Mouse (Mus musculus) left cerebral cortex, postnatal 36 days (tissue): ENCODE results near the gene Slc22a16. TPM values are rescaled to one million over a fixed set of nuclear protein-coding genes. Genes with fewer than 3 reads are reported as not detected.

Experiments used
- DNase-seq, 2 experiments: peaks; one replicate each; pipeline ENCODE4 v3.0.0; 2021 to 2022; ENCODE audit warnings: low spot score in 2 of 2, mixed read lengths in 1 of 2
- intact Hi-C: fragments of 180-260 bp; cut with DNase I; formaldehyde crosslinking; loops from one replicate; pipeline ENCODE4 v1.15.1; 2025
- total RNA-seq, 2 experiments: library from RNA; stranded (reverse); gene quantifications; 2 replicates each; pipeline ENCODE4 v1.2.3; 2021

The Slc22a16 gene
- total RNA-seq, 2 experiments from 2014 or later: not detected

- DNase-seq: peak; percentile 44 to 58
- intact Hi-C loops: no loop called here
These were observed 22.1 kb downstream of the Slc22a16 start for GRCm38 (mm10) chr10:40592186-40592585.

- peak; percentile 15 to 22 for DNase-seq
- intact Hi-C loops: no loop called here
These were observed 27.0 kb downstream of the Slc22a16 start for GRCm38 (mm10) chr10:40597177-40597576.

DNA sequence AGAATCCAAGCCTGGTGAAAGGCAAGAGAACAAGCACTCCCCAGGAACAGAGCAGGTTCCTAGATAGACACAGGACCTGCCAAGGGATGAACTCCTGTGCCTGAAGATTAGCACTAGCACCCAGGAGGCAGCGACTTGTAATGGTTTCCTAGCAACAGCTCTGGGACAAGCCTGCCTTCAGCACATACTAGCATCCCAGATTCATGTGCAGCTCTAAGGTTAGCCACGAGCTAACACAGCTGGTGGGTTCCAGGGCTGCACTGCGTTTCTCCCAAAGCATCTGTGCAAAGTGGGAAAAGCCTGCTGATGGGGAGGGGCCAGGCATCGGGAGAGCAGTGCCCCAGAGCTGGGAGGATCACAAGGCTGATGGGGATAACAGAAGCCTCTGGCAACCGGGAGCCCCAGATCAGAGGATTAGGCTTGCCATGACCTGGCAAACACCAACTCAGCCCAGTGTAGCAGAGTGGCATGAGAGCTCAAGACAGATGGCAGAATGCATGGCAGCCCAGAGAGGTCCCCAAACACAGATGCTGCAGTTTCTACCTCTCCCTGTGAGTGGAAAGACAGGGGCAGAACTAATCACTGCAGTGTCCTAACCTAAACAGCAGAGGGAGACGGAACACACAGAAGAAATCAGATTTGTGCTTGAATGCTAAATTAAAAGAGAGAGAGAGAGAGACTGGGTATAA lies 34.7 kb downstream of the Slc22a16 start:
- intact Hi-C loops: no loop called here
- DNase-seq: peak in 1 of 2 experiments; percentile 23

DNA sequence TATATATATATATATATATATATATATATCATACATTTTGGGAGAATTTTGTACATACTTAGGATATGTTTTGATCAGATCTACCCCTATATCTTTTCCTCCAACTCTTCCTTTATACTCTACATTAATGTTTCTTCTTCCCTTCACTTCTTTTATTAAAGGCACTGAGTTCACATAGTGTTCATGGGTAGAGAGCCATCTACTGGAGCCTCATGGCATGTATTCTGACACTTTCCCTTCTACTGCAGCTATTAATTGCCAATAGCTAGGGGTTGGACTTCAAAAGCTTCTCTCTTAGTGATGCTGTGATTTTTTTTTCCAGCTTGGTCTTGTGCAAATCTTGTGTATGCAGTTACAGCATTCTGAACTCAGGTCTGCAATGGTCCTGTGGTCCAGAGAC lies 47.8 kb downstream of the Slc22a16 start:
- no peak for DNase-seq
- intact Hi-C loops: no loop called here

DNA sequence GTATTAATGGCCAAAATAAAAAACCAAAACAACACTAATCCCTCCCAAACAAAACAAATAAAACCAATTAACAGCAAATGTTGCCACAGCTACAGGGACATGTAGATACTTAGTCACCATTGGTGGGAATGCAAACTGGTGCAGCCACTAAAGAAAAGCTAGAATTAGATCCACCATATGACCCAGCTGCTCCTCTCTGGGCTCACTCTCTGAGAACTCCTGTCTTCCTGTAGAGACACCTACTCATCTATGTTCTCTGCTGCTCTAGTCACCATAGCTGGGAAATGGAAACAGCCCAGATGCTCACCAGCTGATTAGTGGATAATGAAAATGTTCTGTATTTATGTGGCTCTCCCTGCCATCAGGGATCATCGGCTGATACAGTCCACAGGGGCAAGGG lies 49.6 kb downstream of the Slc22a16 start:
- intact Hi-C loops: no loop called here
- DNase-seq: no peak

GRCm38 (mm10) chr10:40629140-40629539 lies 59.0 kb downstream of the Slc22a16 start:
- intact Hi-C loops: no loop called here
- no peak for DNase-seq

GRCm38 (mm10) chr10:40629656-40630311 lies 59.6 kb downstream of the Slc22a16 start, which contains the start of gene Ddo:
TSS of gene Ddo (plus strand) at chr10:40630011.
- DNase-seq: no peak
- intact Hi-C loops: no loop called here

- intact Hi-C loops: no loop called here
These were observed 60.3 kb downstream of the Slc22a16 start for GRCm38 (mm10) chr10:40630457-40630856.

GRCm38 (mm10) chr10:40630961-40631360 lies 60.8 kb downstream of the Slc22a16 start:
- no peak for DNase-seq
- intact Hi-C loops: no loop called here

More at GRCm38 (mm10) chr10:40630457-40630856, 60.3 kb downstream of the Slc22a16 start:
- DNase-seq: no peak

GRCm38 (mm10) chr10:40632087-40632486 lies 62.0 kb downstream of the Slc22a16 start:
- intact Hi-C loops: no loop called here
- DNase-seq: no peak

DNA sequence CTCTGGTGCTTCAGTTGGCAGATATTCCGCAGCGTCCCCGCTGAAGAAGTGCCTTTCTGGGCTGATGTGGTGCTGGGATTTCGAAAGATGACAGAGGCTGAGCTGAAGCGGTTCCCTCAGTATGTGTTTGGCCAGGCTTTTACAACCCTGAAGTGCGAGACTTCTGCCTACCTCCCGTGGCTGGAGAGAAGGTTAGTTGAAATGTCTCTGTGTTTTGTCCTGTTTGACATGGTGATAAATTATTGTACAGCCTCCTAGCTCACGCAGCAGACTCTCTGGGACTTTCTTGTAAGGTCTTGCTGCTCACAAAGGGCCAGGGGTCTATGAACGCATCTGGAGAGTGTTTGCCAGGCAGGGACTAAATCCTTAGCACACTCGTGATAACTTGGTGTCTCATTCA lies 67.2 kb downstream of the Slc22a16 start:
- intact Hi-C loops: no loop called here

DNA sequence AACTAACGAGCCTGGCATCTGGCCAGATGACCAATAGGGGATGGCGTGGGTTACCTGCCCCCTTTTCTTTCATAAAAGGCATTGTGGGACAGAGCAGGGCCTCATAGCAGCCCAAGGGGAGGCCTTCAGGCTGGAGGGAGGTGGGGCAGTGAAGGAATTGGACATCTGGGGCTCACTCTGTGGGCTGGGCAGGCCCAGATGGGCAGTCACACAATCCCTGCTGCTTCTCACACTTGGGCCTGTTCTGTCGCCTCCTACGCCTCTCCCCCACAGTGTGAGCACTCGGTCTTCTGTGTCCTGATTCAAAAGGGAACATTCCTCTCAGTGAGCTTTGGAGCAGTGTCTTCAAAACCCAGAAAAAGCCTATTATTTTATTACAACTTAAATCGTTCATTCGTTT lies 68.1 kb downstream of the Slc22a16 start:
- DNase-seq: peak; percentile 84 to 88
- intact Hi-C loops: loop anchor here (2.0 kb wide), 1 partner anchor 51 kb away; no protein-coding TSS in a partner anchor

More for the DNA sequence above, 67.2 kb downstream of the Slc22a16 start:
- no peak for DNase-seq

GRCm38 (mm10) chr10:40638823-40639819 lies 69.0 kb downstream of the Slc22a16 start:
- peak in 1 of 2 experiments; percentile 68 for DNase-seq
- intact Hi-C loops: loop anchor here (2.0 kb wide), 1 partner anchor 50 kb away; no protein-coding TSS in a partner anchor

GRCm38 (mm10) chr10:40640406-40640805 lies 70.3 kb downstream of the Slc22a16 start:
- intact Hi-C loops: no loop called here
- no peak for DNase-seq

- DNase-seq: no peak
- intact Hi-C loops: no loop called here
These were observed 71.8 kb downstream of the Slc22a16 start for GRCm38 (mm10) chr10:40641901-40642300.

DNA sequence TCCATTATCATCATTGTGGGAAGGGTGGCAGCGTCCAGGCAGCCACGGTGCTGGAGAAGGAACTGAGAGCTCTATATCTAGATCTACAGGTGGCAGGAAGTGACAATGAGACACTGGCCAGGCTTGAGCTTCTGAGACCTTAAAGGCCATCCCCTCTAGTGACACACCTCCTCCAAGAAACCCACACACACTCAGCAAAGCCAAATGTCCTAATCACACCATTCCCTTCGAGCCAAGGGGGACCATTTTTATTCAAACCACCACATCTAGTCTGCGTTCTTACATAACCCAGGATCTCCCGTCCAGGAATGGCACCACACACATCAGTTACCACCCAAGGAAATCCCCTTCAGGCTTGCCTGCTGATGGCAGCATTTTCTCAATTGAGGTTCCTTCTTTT lies 73.0 kb downstream of the Slc22a16 start:
- intact Hi-C loops: no loop called here
- DNase-seq: no peak

- no peak for DNase-seq
- intact Hi-C loops: no loop called here
These were observed 74.3 kb downstream of the Slc22a16 start for GRCm38 (mm10) chr10:40644456-40644855.

DNA sequence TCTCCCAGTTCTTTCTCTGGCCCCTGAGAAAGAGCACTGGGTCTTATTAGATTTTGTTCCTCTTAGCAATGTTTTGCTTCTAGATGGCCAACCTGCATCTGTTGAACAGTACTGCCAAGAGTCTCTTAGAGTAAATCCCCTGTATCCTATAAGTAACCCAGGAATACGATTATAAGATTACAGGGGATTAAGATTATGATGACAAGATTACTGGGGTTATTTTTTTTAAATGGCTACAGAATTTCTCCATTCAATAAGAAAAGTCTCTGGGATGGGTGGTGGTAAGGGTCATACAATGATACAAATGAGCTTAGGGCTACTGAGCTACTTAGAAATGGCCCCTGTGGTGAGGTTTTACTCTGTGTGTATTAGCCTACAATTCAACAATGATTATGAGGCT lies 75.2 kb downstream of the Slc22a16 start:
- no peak for DNase-seq
- intact Hi-C loops: no loop called here

- intact Hi-C loops: no loop called here
- DNase-seq: no peak
These were observed 78.6 kb downstream of the Slc22a16 start for GRCm38 (mm10) chr10:40648776-40649175.

DNA sequence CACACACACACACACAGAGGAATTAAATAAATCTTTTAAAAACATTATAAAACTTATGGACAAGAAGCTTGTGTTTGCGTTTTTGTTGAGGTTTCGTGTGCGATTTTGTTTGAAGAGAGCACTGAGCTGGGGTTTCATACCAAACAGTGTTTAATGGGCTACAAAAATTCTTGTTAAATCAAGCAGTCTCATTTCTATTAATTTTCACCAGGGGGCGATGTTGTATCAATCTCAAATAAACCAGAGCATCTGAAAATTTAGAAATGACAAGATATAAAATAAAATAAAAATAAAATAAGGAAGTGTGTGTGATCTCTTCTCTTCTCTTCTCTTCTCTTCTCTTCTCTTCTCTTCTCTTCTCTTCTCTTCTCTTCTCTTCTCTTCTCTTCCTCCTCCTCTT lies 79.5 kb downstream of the Slc22a16 start:
- intact Hi-C loops: loop anchor here (1.0 to 10.0 kb wide), 4 partner anchors 178 to 635 kb away; no protein-coding TSS in a partner anchor
- DNase-seq: no peak
